Mouse (Mus musculus) A20 (cell line): Measurements from ENCODE around the gene Gpr161.

ENCODE experiments used
- DNase-seq: peaks from one replicate; pipeline ENCODE4 v3.0.0-alpha.2; 2011; ENCODE audit warnings: low read depth, low spot score

Gpr161 gene

DNA sequence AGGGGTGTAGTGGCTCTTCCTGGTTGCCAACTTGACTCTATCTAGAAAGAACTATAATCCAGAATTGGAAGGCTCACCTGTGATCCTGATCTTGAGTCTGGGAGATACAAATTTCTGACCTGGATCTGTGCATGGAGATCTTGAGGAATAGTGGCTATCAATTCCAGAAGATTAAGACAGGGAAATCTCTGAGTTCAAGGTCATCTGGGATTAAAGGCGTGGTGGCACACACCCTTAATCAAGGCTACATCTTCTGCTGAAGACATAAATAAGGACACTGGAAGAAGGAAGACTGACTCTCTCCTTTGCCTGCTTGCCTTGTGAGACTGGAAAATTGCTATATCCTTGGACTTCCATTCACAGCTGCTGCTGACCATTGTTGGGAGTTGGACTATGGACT, at the start of gene Gpr161:
TSS of gene Gpr161 (plus strand) at position 301 of the 400 bp plus-strand sequence.
- DNase-seq = no peak

DNA sequence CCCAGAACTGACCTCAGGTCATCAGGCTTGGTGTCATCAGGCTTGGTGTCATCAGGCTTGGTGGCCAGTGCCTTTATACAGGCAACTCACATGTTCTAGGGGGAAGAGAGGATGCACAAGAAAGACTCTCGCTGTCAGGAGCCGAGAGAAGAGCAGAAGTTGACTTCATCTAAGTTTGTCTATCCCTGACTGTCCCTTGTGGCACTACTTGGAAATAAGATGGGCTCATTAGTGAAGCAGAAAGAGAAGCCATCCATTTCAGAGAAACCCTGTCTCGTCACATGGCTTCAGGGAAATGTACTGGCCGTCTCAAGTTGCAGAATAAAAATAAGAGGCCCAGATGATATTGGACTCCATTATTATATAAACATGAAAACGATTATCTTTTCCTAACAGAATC, 49.0 kb upstream of the Gpr161 start:
- DNase-seq = no peak

DNA sequence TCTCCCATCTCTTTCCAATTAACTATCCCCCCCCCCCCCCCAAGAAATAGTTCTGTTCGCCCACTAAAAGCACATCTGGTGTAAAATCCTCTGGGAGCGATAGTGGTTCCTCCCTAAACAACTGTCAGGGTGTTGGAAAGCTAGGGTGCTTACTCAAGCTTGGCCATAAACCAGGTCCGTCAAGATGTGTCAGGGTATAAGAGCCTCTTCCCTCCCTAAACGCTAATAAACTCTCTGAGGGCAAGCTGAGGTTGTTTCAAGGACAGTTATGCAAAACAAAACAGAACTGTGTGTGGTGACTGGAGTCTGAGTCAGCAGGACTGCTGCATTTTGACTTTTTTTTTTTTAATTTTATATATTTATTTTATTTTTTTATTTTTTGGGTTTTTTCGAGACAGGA, 48.5 kb upstream of the Gpr161 start:
- DNase-seq = peak; percentile 22

DNA sequence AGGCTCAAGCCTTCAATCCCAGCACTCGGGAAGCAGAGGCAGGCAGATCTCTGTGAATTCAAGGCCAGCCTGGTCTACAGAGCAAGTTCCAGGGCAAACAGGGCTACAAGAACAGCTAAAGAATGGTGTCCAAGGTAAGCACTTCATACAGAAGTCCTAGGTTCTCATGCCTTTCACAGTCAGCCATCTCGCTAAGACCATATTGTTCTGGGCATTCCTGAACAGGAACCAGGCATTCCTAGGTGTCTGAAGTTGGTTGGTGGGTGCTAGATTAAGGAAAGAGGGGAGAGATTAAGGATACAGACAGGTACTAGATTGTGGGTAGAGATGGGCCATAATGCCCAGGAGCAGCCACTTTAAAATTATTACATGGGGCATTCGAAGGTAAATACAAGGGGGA, 47.8 kb upstream of the Gpr161 start:
- no peak for DNase-seq

DNA sequence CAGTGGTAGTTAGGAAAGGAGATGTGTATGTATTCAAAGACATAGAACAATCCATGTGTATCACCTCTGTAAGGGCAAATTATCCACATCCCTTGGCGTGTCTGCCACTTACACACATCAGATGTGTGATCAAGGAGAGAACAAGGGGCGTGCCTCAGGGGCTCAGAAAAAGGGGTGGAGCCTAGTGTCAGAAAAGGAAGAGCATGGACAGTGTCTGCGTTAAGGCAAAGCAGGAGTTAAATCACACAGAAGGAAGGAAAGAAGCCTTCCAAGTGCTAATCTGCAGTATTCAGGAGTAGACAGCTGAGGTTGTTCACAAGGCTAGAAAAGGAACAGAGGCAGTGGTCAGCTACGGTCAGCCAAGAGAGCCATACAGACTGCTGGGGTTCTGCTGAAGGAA, 46.7 kb upstream of the Gpr161 start:
- DNase-seq = no peak

DNA sequence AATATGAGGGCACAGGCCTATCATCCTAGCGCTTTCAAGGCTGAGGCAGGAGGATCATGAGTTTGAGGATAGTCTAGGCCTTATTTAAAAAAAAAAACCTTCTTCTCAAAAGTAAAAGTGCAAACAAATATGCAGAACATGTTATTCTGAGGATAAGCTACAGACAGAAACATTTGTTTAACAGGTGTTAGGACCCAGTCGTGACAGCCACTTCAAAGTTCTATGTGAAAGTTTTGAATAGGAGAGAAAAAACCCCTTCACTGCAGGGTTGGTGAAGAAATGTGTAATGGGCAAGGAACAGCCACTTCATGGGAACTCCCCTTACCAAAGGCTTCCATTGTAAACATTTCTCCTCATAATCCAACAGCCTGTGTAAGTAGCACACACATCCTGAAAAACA, 45.0 kb upstream of the Gpr161 start:
- peak; percentile 19 for DNase-seq

DNA sequence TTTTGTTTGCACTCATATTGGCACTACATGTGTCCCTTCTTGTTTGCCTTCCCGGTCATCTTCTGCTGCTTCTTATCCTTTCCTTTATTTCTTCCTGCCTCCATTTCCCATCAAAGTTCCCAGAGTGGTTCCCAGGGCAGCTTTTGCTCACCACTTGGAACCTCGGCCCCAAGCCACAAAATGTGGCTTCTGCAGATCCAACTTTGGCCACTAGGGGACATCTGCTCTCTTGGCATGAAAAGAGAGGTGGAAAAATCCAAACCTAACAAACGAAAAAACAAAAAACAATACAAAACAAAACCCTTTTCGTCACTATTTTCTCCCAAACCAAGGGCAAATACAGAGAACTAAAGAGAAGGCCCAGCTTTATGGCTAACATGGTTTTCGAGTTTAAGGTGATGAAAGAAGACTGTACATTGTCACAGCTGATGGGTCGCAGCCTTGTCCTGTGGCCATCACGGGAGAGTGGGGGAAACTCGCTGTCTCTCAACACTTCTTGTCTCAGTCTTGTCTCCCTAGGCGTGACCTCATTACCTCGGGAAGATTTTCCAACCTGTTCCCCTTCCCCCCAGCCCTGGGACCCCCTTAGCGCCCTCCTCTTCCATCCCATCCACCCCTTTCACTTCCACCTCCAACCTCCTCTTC, 43.4 kb upstream of the Gpr161 start:
- peak; percentile 75 for DNase-seq

DNA sequence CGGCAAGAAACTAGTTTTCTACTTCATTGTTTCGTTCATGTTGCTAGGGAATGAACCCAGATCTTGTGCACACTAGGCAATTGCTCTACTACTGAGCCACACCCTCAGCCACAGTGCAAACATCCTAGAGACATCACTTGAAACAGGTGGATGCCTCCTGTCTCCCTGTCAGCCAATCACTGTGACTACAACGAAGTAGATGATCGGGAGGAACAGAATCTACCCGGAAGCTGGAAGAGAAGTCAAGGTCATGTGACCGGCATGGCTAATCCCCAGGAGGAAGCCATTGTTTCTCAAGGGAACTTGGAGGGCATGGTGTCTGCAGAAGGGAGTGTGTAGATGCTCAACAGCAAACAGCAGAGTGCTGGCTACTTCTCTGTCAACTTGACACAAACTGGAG, 20.6 kb upstream of the Gpr161 start:
- DNase-seq = no peak

DNA sequence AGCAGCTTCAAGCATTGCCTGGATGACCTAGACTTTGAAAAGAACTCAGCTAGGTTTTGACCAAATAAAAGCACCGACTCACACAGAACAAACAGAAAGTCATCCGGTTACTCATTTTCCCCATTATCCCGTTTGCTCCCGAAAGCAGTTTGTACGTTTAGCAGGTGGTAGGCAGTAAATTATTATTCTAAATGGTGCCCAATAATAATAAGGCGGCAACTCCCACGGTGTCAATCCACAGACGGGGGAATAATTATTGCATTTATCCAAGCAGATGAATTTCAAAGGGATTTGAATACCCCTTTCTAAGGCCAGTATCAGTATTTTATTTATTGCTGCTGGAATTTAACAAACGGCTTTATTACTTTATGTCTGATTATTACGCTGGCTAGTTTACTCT, 14.8 kb upstream of the Gpr161 start:
- DNase-seq = no peak

DNA sequence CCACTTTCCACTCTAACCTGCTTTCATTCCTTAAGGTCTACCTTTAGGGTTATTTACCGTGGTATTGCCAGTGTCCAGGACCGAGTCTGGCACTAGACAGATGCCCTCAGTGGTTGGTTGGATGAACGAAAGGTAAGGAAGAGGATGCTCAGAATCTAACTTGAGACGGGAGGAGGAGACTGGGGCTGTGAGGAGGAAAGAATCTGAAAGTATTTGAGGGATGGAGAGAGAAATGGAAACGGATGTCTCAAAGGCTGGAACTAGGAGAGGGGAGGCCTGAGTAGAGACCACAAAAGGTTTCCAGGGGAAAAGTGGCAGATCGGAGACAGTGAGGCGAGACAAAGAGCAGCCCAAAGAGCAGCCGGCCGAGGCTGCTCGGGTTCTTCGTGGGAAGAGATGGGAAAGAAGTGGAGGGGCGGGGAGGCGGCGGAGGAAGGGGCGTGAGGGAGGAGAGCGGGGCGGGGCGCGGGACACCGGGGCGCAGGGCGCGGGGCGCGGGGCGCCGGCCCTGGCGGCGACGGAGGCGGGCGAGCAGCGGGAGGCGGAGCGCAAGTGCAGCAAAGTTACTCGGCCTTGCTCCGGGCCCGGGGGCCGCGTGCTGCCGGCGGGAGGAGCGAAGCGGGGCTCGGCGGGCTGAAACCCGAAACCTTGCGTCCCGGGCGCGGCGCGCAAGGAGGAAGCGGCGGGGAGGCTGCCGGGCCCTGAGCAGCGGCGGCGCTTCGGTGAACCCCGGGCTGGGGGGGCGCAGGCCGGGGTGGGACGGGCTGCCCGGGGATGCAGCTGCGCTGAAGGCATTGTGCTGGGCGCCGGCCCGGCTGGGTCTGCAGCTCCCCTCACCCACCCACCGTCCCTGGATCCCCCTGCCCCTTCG, 14.0 kb upstream of the Gpr161 start:
- DNase-seq = no peak

DNA sequence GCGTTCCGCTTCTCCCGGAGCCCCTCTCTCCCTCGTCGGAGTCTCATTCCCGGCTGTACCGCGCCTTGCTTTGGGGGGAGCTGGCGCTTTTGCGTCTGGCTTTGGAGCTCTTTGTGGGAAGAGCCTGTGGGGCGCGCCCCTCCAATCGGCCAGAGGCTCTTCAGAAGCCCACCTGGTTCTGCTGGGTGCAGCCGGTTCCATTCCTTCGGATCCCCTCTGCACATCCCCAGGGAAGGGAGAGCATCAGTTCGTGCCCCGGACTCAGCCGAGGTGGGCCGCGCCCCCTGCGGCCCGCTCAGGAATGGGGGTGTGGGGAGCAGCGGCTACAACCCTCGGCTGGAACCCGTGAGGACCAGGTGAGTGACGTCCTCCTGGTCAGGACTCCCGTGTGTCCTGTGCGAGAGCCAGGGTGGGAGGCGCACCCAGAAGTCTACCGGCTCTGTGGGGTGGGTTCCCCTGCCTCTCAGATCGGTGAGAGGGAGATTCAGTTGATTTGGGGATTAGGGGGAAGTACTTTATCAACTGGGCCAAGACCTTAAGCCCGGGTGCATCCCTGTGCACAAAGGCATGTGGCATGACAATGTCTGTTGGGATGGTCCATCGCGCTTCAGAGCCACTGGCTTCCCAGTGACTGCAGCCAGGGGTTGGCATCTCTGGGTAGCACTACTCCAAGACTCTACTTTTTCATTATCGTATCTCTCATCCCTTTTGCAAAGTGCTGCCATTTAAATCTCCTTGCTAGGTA, 13.2 kb upstream of the Gpr161 start:
- no peak for DNase-seq

DNA sequence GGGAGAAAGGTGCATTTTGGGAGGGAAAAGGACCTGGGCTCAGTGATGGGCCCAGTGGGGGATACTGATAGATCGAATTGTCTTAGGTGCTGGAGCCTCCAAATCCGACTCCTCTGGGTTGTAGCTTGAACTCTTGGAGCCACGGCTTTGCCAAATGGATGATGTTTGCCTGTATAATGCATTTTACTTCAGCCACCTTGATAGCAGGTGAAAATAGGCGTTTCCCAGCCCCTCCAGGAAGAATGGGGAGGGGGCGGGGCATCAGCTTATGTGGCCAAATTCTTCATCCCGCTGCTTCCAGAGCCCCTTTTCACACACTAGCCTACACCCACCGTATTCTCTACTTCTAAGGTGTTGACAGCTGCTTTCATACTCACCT, 12.6 kb upstream of the Gpr161 start:
- no peak for DNase-seq

DNA sequence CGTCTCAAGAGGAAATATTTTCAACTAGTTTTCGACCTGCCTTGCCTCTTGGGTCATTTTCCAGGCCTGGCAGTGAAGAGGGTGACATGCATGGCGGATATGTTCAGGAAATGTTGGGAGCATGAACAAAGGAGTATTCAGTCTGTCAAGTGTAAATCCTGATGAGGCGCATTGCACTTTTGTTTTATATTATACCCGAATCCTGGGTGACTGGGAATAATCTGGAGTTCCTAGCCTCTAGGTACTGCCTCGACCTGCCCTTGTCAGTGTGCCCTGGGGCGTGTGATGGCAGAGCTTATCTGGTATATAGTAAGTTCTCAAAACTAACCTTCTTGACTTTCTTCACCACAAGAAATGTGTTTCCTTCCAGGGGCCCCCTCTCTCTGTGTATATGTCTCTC, 11.5 kb upstream of the Gpr161 start:
- DNase-seq = no peak

DNA sequence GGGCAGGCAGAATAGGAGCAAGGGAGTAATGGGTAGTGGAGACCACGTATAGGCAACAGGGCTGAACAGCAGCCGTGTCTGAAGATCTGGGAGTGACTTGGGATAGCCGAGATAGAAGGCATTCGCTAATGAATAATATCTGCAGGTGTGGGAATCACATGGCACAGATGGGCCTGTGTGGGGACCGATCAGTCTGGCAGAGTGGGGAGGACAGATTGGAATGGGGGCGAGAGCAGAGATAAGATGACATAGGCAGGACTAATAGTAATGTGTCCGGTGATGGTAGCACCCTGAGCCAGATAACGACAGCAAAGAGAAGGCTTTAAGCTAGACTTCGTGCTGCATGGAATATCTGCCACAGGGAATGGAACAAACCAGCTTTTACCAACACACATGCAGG, 7.4 kb upstream of the Gpr161 start:
- no peak for DNase-seq

DNA sequence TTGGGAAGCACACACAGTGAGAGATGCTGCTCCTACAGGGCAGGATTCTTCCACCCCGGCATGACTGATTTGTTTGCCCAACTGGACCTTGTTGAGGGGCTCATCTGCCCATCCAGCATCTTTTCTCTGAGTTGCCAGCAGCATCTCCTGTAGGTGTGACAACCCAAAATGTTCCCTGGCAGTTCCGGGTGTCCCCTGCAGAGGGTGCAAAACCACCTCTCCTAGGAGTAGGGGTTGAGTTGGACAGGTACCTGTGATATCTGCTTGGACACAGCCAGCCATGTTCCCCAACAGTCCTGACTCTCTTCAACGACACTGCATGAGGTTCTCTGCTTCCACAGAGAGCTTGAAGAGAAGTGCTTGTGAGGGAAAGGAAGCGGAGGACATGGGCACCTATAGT, 5.8 kb upstream of the Gpr161 start:
- peak; percentile 53 for DNase-seq

DNA sequence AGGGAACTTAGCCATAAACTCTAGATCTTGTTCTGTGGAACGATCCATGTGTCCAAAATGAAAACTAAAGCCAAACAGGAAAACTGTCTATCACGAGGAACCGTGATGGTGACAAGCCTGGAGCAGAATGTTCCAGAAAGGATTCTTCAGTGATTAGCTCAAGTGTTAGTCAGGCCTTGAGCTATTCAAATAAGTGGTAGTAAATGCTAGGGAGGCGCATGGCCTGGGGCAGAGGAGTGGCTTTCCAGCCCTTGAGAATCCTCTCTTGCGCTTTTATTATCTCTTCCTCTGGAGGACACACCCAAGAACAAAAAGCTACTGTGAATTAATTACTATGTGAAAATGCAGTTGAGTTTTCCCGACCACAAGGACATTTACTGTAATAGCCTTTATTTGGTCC, 4.0 kb upstream of the Gpr161 start:
- no peak for DNase-seq

DNA sequence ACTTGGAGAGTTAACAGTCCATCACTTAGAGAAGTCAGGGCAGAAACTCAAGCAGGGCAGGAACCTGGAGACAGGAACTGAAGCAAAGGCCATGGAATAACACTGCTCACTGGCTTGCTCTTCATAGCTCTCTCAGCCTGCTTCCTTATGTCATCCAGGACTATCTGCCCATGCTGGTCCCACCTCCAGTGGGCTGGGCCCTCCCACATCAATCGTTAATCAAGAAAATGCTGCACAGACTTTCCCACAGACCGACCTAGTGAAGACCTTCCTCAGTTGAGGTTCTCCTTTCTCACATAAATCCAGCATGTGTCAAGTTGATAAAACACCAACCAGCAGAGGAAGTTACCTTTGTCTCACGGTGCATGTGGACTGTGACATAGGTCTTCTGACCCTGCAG, 5.5 kb downstream of the Gpr161 start:
- DNase-seq = no peak

DNA sequence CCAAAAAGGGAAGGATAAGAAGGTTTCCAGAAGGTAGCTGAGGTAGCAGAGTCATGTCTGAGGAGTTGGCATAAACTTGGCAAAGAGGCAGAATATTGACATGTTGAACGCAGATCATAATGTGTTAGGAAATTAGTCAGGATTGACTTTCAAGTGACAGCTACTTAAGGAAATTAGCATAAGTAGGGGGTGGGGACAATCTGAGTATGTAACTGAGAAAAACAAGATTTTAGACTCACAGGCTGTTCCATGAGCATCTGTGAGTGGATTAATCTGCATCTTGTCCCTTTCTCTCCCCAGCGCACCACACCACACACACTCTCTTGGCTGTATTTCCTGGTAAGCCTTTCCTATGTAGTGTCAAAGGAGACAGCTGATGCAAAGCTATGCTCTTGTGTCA, 6.0 kb downstream of the Gpr161 start:
- no peak for DNase-seq

DNA sequence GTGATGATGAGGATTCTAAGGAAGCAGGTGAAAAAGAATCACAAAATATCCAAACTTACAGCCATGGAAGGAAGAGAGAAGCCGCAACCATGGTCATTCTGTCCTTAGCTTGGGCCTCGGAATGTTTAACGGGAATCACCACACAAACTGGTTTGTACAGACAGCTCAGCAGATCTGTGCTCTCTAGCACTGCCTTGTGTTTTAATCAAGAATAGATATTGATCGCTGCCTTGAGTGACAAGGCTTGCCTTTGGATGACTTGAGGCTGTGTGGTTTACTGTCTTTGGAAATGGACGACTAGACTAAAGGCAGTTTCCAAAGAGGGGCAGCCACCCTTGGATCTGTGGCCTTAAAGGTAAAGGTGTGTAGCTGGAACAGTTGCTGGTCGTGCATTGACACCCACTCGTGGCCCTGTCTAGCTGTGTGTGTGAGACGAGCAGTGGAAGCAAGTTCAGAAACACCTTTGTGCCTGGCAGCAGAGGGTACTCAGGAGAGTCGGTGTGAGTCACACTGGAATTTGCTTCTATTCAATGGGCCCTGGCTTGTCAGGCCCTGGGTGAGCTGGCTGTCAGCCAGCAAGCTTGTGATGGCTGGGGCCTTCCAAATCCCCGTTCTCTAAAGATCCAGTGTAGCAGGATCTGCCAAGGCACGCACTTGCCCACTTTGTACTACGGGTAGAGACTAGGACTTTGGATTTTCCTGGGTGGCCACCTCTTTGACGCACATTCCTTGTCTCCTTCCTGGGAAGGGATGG, 7.0 kb downstream of the Gpr161 start:
- no peak for DNase-seq

DNA sequence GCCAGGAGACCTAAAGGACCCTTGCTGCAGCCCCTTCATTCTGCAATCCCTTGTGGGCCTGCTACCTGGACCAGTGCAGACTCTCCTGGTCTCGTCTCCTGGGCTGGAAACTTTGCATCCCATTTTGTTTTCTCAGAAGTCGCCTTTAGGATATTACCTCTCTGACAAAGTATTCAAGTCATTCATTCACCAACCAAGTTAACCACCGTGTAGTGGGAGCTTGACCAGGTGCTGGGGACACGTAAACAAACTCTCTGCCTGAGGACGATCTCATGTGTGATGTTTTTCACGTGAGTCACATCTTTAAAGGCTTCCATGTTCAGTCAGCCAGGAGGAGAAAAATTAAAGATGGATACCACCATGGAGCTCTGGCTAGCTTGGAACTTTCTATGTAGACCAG, 7.6 kb downstream of the Gpr161 start:
- no peak for DNase-seq

DNA sequence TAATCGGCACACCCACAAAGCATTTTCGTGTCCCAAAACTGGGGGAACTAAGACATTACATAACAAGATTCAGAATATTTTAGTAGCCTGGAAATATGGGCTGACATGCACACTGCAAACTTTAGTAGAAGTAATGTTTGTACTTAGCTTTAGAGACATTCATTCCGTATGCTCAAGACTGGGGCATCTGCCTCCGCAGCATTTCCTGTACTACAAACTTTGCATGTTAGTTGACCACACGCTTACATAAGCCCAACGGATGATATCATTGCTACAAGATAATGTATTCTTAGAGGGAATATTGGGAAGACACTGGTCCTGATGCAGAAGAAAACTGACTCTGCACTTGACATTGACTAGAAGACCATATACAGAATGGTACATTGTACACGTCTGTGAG, 8.8 kb downstream of the Gpr161 start:
- no peak for DNase-seq

DNA sequence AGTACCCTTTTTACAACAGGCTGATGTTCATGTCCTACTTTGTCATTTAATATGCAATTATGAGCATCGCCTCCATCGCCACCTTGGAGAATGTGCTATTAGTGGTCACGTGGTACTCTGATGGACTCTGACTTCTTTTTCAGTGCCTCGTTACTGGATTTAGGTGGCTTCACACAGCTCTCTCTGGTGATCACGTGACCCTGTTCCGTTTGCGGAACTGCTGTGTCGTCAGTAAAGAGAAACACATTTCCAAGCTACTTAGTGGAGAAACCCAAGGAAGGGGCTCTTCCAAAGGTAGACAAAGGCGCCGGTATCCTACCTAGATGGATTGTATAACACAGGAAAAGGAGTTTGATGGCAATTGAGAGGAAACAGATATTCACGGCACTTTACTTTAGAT, 12.6 kb downstream of the Gpr161 start:
- peak; percentile 49 for DNase-seq
